Mouse (Mus musculus): ENCODE measurements around the gene Abhd2.

The Abhd2 gene

DNA sequence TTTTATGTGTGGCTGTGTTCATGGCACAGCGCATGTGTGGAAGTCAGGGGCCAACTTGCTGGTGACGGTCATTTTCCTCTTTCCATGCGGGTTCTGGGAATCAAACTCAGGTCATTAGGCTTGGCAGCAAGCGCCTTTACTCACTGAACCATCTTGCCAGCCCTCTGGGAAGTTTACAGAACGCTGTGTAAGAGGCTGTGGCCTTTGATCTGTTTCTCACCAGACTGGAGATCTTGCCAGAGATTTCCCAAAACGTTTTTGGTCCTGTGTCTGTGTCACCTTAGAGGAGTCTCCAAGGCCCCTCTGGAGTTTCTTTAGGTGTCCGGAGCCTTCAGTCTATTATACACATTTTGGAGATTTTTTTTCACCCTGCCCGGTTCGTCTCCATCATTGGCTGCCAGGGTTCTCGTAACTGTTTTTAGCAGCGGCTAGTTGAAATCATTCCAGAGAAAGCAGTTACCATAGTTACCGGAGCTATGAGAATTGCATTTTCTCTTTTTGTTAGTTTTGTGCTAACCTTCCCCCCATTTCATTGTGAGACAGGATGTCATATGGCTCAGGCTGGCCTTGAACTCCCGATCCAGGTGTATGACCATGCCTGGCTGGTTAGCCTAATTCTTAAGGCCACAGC is 22.3 kb downstream of the Abhd2 start:
- no peak for DNase-seq

DNA sequence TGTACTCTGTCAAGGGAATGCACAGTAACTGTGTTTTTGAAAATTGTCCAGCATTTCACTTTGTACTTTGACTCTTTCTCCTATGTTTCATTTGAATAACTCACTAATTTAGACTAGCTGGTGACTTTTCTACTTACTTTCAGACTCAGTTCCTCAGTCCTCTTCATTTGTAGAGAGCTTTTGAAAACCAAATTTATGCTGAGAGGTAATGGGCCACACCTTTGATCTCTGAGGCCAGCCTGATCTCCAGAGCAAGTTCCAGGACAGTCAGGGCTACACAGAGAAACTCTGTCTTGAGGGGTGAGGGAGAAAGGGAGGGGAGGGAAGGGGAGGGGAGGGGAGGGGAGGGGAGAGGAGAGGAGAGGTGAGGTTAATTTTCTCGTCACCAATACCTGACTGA is 25.7 kb downstream of the Abhd2 start:
- DNase-seq: peak; percentile 70

DNA sequence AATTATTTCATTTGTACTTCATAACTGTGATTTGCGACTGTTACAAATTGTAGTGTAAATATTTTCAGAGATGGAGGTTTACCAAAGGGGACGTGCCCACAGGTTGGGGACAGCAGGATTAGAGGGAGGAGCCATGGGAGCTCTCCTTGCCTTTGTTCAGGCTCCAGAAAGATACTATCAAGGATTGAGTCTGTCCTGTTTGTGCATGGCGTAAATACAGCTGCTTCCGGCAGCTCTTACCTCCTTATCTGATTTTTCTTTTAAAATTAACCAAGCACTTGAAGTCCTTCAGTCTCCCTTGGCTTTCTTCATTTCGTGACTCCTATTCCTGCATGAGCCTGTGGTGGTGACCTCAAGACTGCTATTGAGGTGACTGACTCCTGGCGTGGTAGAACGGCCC is 26.5 kb downstream of the Abhd2 start:
- DNase-seq: no peak

DNA sequence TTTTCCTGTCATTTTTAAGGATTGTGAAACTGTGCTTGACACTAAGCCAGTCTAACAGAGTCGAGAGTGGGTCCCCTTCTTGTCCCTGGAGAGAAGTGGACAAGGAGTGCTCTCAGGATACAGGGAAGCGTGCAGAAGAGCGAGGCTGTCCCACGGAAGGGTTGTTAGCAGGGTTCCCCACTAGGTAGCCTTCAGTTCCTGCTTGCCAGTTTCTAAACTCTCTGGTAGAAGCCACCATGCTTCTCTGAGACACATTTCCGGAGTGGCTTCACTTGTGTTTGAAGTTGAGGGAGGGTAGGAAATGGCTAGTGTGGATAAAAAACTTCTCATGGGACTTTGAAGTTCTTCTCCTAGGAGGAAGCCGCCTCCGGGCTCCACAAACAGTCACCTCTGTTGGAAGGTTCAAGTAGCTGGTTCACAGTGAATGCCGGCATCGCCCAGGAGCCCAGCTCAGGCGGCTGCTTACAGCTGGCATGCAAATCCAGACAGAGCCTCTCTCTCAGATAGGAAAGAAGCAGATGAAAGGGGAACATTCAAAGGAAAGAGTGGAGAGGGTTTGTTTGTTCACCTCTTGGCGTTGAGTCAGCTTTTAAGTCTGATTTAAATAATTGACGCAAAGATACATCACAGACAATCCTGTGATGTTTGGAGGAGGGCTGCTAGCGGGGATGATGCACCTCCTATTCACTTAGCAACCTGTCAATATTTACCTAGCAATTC is 27.6 kb downstream of the Abhd2 start:
- DNase-seq: no peak

DNA sequence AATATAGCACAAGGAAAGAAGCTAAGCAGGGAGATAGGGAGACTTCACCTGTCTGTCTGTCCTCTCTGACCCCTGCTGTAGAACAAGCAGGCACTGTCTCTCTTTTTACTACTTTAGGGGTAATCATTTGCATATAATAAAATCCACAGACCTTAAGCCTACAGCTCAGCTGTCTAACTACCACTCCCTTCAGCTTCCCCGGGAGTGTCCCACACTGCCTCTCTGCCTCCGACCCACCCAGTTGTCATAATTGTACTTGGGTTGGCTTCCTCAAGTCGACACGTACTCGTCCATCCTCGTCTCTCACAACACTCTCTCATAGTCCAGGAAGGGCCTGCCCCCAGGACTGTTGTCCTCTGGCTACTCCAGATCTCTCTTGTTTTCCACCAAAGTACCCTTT is 29.1 kb downstream of the Abhd2 start:
- DNase-seq: no peak

DNA sequence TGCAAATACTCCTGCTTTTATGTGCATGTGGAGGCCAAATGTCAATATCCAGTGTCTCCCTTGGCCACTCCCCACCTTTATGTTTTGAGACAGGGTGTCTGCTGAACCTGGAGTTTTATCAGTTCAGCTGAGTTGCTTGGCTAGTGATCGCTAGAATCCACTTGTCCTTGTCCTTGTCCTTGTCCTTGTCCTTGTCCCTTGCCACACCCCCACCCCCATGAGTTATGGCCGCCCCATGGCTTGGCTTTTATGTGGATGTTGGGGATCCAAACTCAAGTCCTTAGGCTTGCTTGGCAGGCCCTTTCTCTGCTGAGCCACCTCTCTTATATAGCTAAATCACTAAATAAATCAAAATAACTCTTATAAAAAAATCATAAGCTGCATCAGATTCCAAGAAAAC is 29.6 kb downstream of the Abhd2 start:
- DNase-seq: no peak

DNA sequence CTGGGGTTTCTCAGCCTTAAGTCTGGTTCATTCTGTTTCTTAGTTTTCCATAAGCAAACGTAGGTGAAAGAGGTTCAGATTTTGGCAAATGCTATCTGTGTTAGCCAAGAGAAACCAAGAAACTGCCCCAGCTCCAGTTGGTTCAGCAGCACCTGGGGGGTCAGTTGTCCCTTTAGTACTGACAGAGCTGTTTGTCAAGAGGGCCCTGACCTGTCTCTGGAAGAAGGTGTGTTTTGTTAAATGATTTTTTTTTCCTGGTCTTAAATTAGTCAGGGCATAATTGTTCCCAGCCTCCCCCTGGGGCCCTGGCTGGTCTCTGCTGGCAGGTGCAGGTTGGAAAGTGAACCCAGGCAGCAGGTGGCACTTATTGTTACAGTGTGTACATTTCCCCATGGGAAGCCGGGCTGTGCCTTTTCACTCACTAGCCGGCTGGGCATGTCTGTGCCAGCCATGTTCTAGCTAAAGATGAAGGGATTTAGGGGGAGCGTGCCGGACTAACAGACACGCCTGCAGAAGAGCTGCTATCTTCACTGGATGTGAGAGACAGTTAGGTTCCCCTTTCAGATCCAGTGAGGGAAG is 30.3 kb downstream of the Abhd2 start:
- no peak for DNase-seq

DNA sequence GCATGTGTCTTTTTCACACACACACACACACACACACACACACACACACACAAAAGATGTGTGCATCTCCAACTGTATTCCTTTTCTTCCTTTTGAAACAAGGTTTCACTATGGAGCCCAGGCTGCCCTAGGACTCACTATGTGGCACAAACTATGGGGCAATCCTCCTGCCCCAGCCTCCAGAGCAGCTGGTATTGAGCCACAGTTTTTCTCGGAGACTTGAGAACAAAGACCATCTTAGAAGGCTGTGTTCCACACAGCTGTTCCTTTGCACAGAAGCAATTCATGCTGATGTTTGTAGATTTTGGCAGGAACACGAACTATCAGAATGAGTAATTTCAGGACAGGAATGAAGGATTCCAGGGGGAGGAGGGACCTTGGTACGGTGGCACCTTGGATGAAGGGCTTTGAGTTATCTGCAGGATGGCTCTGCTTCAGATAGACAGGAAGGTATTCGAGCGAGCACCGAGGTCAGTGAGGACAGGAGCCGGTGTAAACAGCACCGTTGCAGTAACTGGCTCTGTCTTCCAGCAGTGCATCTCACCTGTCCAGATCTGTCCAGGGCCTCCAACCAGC is 35.5 kb downstream of the Abhd2 start:
- DNase-seq: no peak

DNA sequence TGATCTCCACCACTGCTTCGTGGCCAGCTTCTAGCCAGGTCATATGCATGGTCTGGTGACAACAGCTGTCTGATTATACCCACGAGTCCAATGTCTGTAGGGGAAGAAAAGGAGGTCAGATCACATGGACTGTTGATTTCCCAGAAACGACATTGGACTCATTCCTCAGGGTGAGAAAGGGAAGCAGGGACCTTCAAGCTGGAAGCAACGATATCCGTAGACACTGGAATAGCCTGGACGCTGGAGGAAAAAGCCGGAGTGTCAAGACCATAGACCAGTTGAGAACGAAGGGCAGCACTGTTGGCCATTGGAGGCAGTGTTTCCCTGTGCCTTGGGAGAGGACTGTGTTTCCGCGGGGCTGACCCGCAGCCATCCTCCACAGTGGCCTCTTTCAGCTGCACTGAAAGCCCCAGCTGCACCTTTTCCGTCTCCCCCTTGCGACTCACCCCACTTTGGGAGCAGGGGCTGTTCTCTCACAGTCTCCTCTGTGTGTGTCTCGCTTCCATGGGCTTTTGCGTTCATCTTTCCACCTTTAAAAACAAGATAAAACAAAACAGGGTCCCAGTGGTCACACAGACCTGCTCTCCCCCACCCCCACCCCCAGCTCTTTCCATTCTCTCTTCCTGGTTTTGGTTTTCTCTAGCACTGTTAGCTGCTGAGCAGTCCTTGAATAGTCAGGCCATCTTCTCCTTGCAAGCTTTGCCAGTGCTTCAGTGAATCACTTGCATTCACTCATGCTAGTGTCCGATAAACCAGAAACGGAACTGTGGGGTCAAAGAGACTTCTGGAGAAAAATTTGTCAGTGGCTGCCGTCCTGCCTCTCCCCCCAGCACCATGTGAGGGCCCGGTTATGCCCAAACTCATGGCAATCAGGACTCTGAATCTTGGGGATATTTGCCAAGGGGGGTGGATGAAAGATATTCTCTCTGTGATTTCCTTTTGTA is 36.5 kb downstream of the Abhd2 start:
- DNase-seq: peak; percentile 53

DNA sequence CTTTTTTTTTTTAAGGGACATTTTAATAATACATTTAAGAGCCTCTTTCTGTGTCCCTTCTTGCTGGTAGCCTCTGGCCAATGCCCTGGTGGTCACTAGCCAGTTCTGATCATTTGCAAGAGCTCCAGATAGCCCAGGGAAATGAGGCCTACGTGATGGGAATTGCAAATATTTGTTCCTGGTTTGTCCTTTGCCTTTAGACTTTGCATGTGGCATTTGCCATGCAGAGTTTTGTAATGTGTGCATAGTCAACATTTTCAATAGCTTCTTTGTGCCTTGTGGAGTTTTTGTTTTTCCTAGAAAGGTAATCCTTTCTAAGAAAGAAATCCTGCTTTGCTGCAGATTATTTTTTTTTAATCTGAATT is 37.2 kb downstream of the Abhd2 start:
- no peak for DNase-seq

DNA sequence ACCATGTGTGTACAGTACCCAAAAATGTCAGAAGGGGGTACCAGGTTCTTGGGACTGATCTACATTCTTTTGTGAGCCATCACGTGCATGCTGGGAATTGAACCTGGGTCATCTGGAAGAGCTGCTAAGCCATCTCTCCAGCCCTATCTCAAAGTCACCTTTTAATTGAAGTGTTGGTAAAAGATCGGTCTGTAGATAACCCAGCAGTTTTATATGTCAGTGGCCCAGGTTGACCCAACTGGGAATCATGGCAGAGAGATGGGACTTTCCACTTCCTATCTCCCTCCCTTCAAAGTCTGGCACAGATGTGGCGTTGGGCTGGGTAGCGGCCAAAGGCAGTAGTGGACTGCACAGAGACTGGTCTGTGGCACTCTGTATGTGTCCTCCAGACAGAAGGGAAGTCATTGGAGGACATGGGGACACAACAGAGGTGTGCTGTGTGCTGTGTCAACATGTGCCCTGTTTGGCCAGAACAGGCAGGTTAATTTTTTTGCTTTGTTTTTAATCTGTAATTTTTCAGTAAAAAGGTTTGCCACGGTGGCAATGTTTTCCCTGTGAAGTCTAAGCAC is 38.5 kb downstream of the Abhd2 start:
- DNase-seq: no peak

DNA sequence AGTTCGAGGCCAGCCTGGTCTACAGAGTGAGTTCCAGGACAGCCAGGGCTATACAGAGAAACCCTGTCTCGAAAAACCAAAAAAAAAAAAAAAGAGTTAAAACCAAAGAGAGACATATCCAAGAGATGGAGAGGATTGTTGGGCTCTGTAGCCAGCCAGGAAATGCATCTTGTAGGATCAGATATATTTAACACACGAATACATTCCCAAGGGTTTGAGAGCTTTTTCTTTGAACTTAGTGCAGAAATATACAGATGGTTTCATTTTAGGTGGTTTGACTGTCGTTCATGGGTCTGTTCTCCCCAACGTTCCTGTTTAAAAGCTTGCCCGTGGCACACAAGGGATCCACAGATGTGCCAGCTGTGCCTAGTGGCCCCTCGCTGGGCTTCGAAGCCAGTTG is 39.2 kb downstream of the Abhd2 start:
- no peak for DNase-seq

DNA sequence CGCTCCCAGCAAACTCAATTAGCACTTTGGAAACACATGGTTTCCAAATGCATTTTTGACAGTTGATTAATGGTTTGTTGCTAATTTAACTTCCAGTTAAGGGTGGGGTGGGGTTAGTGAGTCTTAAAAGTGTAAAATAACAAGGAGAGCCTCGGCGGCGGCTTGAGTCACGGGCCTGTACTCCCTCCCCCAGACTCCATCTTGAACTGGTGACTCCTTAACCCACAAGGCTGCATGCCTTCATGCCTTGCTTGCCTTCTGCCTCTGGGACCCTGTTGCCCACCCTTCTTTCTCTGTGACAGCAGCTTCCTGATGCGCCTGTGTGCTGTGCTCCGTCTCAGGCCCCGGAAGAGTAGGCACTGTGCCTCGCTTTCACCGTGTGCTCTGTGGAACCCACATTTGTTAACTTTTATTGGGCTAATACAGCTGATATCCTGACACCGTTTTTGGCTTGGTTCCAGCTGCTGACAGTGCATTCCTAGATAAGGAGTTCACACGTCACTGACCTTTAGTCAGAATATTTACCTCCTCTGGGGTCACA is 40.6 kb downstream of the Abhd2 start:
- DNase-seq: no peak

DNA sequence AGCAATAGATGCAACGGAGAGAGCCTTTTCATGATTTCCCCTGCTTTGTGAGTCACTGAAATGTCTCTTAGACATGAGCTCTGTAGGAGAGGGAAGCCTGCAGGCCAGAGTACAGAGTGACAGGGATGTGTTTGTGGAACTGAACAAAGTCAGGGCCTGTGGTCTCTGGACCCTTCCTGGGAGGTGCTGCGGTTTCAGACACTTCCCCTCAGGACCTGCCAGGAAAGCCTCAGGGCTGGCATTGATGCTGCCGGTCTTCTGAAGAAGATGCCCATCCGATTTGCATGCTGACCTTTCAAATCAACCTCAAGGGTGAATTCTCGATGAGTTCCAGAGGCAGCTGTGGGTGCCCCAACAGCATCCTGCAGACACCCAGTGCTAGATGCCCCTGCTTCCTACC is 41.5 kb downstream of the Abhd2 start:
- DNase-seq: no peak

DNA sequence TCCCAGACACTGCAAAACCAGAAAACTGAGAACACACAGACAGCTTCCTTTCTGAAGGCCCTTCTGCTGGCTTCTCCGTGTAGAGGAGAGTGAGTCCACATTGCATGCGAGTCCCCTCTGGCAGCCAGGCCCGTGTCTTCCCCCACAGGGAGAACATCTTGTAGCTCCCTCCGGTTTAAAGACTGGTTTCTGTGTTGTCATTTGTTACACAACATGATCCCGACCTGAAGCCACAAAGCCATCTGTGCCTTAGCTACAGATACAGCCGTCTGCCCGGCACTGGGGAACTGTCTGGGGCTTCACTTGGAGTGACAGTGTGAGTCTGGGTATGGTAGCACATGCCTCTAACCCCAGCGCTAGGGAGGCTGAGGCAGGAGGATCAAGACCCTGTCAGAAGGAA is 42.1 kb downstream of the Abhd2 start:
- no peak for DNase-seq

DNA sequence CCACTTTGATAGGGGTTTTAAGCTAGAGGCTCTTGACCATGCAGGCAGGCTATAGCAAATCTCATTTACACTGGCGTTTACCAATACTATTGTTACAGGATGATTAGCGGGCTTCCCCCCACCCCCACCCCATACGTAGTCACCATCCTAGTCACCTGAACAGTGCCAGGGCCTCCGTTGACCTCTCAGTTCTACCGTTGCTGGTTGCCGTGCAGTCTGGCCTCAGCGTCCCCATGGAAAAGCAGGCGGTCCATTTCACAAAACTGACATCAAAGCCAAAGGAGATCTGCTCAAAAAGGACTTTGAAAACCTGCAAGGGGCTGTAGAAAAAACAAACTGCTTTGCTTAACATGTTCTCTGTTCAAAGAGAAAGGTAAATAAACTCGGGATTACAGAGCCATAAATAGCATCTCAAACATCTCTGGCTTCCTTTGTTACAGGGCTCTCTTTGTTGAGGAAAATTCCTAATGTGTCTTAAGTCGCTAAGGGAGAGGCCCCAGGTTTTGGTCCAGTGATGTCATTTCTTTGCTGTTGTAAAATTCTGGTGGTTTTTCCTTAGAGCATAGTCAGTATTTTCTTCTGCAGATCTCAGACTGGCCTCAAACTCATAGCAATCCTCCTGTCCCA is 43.2 kb downstream of the Abhd2 start:
- DNase-seq: no peak

DNA sequence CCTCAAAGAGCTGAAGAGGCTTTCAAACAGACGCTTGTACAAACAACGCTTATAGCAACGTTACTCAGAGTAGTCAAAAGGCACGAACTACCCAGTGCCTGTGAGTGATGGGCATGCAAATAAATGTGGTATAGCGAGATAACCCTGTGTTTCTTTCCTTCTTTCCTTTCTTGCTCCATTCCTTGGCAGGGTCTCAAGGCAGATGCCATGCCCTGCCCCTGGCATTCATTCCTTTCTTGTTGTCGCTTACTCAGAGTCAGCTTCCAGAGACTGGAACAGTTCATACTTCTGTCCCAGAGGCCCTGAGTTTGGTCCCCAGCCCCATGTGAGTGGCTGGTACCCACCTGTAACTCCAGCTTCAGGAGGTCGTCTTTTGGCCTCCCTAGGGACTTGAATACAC is 44.6 kb downstream of the Abhd2 start:
- DNase-seq: no peak

DNA sequence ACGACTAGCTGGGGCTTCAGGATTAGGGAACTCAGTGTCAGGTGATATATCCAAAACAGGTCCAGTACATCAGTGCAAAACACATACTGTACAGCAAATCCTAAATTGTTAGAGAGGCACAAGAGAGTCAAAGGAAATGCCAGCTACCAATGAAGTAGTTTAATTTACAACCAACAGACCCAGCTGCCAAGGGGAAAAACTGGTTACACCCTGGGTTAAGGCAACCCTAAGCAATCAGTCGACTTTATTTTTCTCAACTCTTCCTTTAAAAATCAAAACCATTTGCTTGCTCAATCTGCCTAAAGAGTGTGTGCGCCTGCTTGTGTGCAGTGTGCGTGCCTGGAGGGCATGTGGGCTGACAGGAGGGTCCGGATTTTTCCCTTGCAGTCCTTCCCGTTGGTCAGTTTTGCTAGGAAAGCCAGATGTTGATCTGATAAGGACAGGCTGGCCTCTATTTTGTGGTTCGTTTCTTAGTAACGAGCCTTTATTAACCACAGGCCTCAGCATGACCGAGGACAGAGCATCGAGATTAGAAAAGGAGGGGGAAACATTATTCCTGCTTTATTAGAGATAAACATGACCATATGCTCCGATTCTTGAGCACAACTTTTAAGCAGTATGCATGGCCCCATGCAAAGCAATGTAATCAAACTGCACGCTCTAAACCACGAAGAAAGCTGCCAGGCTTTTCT is 45.3 kb downstream of the Abhd2 start:
- peak; percentile 52 for DNase-seq

DNA sequence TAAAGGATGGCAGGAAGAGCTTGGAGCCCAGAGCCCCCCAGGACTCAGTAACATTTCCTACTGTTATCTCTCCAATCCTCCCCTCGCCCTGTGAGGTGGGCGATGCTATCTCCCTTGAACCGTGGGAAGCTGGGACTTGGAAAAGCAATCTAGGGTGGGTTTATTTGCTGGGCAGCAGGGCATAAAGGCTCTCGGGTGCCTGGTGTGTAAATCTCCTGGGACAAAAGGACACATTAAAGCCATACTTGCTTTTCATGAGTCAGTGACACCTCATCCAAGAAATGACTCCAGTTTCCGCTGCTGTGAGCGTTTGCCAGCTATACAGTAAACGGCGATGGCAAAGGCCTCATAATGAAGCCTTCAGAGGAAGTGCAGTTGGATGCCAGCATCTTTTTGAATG is 50.9 kb downstream of the Abhd2 start:
- DNase-seq: no peak

DNA sequence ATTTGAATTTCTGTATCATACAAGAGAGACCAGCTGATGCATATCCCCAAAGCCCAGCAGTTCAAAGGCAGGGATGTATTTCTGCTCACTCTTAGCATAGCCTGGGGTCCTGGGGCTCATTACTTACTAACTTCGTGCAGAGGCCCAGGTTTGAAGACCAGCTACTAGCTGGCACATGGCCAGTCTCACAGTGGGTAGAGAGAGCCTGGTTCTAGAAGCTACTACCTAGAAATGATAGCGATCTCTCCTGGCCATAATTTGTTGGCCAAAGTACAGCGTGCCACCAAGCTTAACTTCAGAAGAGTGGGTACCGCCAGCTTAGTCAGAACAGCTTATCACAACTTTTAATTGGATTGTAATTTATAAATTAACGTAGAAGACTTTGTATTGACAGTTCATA is 55.8 kb downstream of the Abhd2 start:
- DNase-seq: no peak

DNA sequence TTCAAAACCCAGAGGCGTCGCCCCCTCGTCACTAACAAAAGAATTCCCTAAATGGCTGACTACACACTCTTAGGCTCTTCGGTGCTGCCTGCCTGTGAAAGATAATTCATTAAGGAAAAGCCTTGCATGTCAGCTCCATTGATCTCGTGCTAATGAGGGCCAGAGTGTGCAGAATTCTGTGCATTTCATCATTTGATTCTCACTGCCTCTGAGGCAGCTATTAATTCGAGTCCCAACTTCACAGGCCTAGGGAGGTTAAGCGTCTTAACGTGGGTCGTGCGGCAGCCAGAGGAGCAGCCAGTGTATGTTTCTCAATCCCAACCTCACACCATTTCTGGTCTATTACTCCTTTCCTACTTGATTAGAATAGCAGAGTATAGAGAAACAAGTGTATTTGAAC is 58.2 kb downstream of the Abhd2 start:
- no peak for DNase-seq
